Mouse (Mus musculus) limb, embryonic 15.5 days (tissue): ENCODE measurements around the gene Camsap2. TPM values are rescaled to one million over a fixed set of nuclear protein-coding genes. Genes with fewer than 3 reads are reported as not detected.
A peak's percentile ranks its signal among the peaks of the same experiment; 100 is the strongest.

ENCODE experiments used
- ATAC-seq: fragments of 200-750 bp; cut with Nextera tagmentation; 2 replicates; pipeline ENCODE4 v1.8.0; 2017; ENCODE audit warnings: low read depth, moderate TSS enrichment; ENCODE audit not compliant: insufficient number of reproducible peaks, low FRiP score, low TSS enrichment
- H3K27ac ChIP-seq: fragments of 300-500 bp; sonication (generic); 2 replicates; pipeline ENCODE4 v1.5.1; 2015; ENCODE audit warnings: moderate library complexity, mild to moderate bottlenecking, inconsistent platforms
- H3K27me3 ChIP-seq: fragments of 300-500 bp; sonication (generic); 2 replicates; pipeline ENCODE4 v1.6.1; 2015; ENCODE audit warnings: inconsistent platforms
- H3K36me3 ChIP-seq: fragments of 300-500 bp; sonication (generic); 2 replicates; pipeline ENCODE4 v1.6.1; 2015; ENCODE audit warnings: inconsistent platforms
- H3K4me1 ChIP-seq: fragments of 300-500 bp; sonication (generic); 2 replicates; pipeline ENCODE4 v1.6.1; 2015; ENCODE audit warnings: inconsistent platforms
- H3K4me2 ChIP-seq: fragments of 300-500 bp; sonication (generic); 2 replicates; pipeline ENCODE4 v1.6.1; 2015; ENCODE audit warnings: mild to moderate bottlenecking, inconsistent platforms
- H3K4me3 ChIP-seq: fragments of 300-500 bp; sonication (generic); 2 replicates; pipeline ENCODE4 v1.5.1; 2015; ENCODE audit warnings: mild to moderate bottlenecking, inconsistent platforms
- H3K9ac ChIP-seq: fragments of 300-500 bp; sonication (generic); 2 replicates; pipeline ENCODE4 v1.6.1; 2015; ENCODE audit warnings: inconsistent platforms
- H3K9me3 ChIP-seq: fragments of 300-500 bp; sonication (generic); 2 replicates; pipeline ENCODE4 v1.6.1; 2016; ENCODE audit warnings: inconsistent platforms
- WGBS: fragments of 180-500 bp; shearing (Covaris S2); methylation state at CpG from one replicate; pipeline ENCODE4 v1.1.7; 2015; 5-methylcytosine and 5-hydroxymethylcytosine counted together
- polyA plus RNA-seq: library from polyadenylated mRNA; unstranded; fragments of >200 nt; fragmentation: Nextera tagmentation; extraction: Ambion mirVana; gene quantifications from 2 replicates; pipeline ENCODE4 v1.2.1, GENCODE M21; 2015

The Camsap2 gene
- polyA plus RNA-seq, 1 experiment from 2014 or later: 11.0 TPM

GRCm38 (mm10) chr1:136293961-136294360 is 51.9 kb downstream of the Camsap2 start:
- no peak overlapping the region for H3K4me3 ChIP-seq
- H3K4me1 ChIP-seq: no peaks in the 10 kb centered on the region
- no peak overlapping the region for H3K4me2 ChIP-seq
- H3K27ac ChIP-seq: no peak overlapping the region
- no peaks in the 10 kb centered on the region for H3K9me3 ChIP-seq
- ATAC-seq: no peak
- H3K9ac ChIP-seq: no peak overlapping the region
- no peaks in the 10 kb centered on the region for H3K27me3 ChIP-seq
- 0 out of 2 replicates have a peak, but pooled peaks cover 3% of the 10 kb centered on the region for H3K36me3 ChIP-seq

GRCm38 (mm10) chr1:136289803-136290202 is 56.1 kb downstream of the Camsap2 start:
- Histone ChIP-seq H3K27me3 (no peaks in the 10 kb centered on the region), H3K4me3 (no peak overlapping the region), H3K9ac (no peak overlapping the region), H3K36me3 (peaks cover 14% of the 10 kb centered on the region), H3K9me3 (no peaks in the 10 kb centered on the region), H3K27ac (no peak overlapping the region), H3K4me1 (no peaks in the 10 kb centered on the region), H3K4me2 (no peak overlapping the region)
- WGBS: 79% methylated on average over 1 of the region's 1 CpGs
- ATAC-seq: no peak

- 90% methylated on average over 8 of the region's 8 CpGs for WGBS
- ATAC-seq: no peak
- peaks cover 83% of the 10 kb centered on the region for H3K36me3 ChIP-seq
Observed at GRCm38 (mm10) chr1:136277366-136277765, 68.5 kb downstream of the Camsap2 start.

GRCm38 (mm10) chr1:136268224-136268623 is 77.7 kb downstream of the Camsap2 start:
- 83% methylated on average over 7 of the region's 7 CpGs for WGBS
- Histone ChIP-seq H3K36me3 (peaks cover 40% of the 10 kb centered on the region), H3K4me2 (no peak overlapping the region), H3K9me3 (no peaks in the 10 kb centered on the region), H3K27ac (no peak overlapping the region), H3K4me3 (no peak overlapping the region), H3K4me1 (no peaks in the 10 kb centered on the region), H3K27me3 (no peaks in the 10 kb centered on the region), H3K9ac (no peak overlapping the region)
- ATAC-seq: no peak

More at GRCm38 (mm10) chr1:136277366-136277765, 68.5 kb downstream of the Camsap2 start:
- Histone ChIP-seq H3K9me3 (no peaks in the 10 kb centered on the region), H3K27ac (no peak overlapping the region), H3K4me1 (no peaks in the 10 kb centered on the region), H3K9ac (no peak overlapping the region), H3K27me3 (no peaks in the 10 kb centered on the region), H3K4me2 (no peak overlapping the region), H3K4me3 (no peak overlapping the region)

- Histone ChIP-seq H3K9ac (no peak overlapping the region), H3K27ac (no peak overlapping the region), H3K9me3 (no peaks in the 10 kb centered on the region), H3K4me3 (no peak overlapping the region), H3K4me1 (no peaks in the 10 kb centered on the region), H3K4me2 (no peak overlapping the region), H3K36me3 (peaks cover 19% of the 10 kb centered on the region), H3K27me3 (peaks cover 14% of the 10 kb centered on the region)
- no peak for ATAC-seq
- WGBS: 55% methylated on average over 6 of the region's 6 CpGs
Observed at GRCm38 (mm10) chr1:136266127-136266526, 79.8 kb downstream of the Camsap2 start.

GRCm38 (mm10) chr1:136263355-136263754 is 82.5 kb downstream of the Camsap2 start:
- ATAC-seq: no peak
- Histone ChIP-seq H3K36me3 (peaks cover 4% of the 10 kb centered on the region), H3K9me3 (no peaks in the 10 kb centered on the region), H3K27me3 (peaks cover 41% of the 10 kb centered on the region), H3K4me2 (no peak overlapping the region), H3K27ac (no peak overlapping the region), H3K4me3 (no peak overlapping the region), H3K4me1 (peaks cover 17% of the 10 kb centered on the region), H3K9ac (no peak overlapping the region)
- 79% methylated on average over 5 of the region's 5 CpGs for WGBS

GRCm38 (mm10) chr1:136260635-136261238 is 85.2 kb downstream of the Camsap2 start, which contains the start of gene Gpr25:
Gpr25 (minus strand) TSS chr1:136260873.
- peaks cover 17% of the 10 kb centered on the region for H3K4me1 ChIP-seq
- H3K4me2 ChIP-seq: peak within 1 kb of the TSS; percentile 98
- 8% methylated on average over 28 of the region's 28 CpGs for WGBS
- peaks cover 63% of the 10 kb centered on the region for H3K27me3 ChIP-seq
- ATAC-seq: no peak
- H3K9ac ChIP-seq: peak within 1 kb of the TSS; percentile 50
- no peak within 1 kb of the TSS for H3K27ac ChIP-seq
- H3K36me3 ChIP-seq: no peaks in the 10 kb centered on the region
- no peaks in the 10 kb centered on the region for H3K9me3 ChIP-seq
- peak within 1 kb of the TSS; percentile 57 for H3K4me3 ChIP-seq

- Histone ChIP-seq H3K9me3 (no peaks in the 10 kb centered on the region), H3K4me2 (peak overlapping the region; percentile 98), H3K9ac (peak overlapping the region; percentile 50), H3K36me3 (no peaks in the 10 kb centered on the region), H3K27me3 (peaks cover 66% of the 10 kb centered on the region), H3K4me3 (peak overlapping the region; percentile 57), H3K4me1 (peaks cover 17% of the 10 kb centered on the region), H3K27ac (no peak overlapping the region)
- under 1% methylated on average over 90 of the region's 95 CpGs for WGBS
- ATAC-seq: peak; percentile 53; the same call in 1 of the 2 replicates
Observed at GRCm38 (mm10) chr1:136259893-136260634, 85.8 kb downstream of the Camsap2 start.

GRCm38 (mm10) chr1:136259543-136259892 is 86.4 kb downstream of the Camsap2 start:
- Histone ChIP-seq H3K9me3 (no peaks in the 10 kb centered on the region), H3K27me3 (peaks cover 66% of the 10 kb centered on the region), H3K9ac (peak overlapping the region; percentile 50; the same call in 1 of the 2 replicates), H3K4me3 (peak overlapping the region; percentile 57), H3K27ac (no peak overlapping the region), H3K36me3 (no peaks in the 10 kb centered on the region), H3K4me1 (peaks cover 17% of the 10 kb centered on the region), H3K4me2 (peak overlapping the region; percentile 98)
- ATAC-seq: no peak
- 3% methylated on average over 16 of the region's 16 CpGs for WGBS

- H3K27ac ChIP-seq: no peak overlapping the region
- H3K36me3 ChIP-seq: no peaks in the 10 kb centered on the region
- no peaks in the 10 kb centered on the region for H3K9me3 ChIP-seq
- no peak overlapping the region for H3K4me3 ChIP-seq
- peaks cover 66% of the 10 kb centered on the region for H3K27me3 ChIP-seq
- no peak overlapping the region for H3K4me2 ChIP-seq
- H3K9ac ChIP-seq: no peak overlapping the region
- no peak for ATAC-seq
- WGBS: 62% methylated on average over 9 of the region's 9 CpGs
- peaks cover 17% of the 10 kb centered on the region for H3K4me1 ChIP-seq
Observed at GRCm38 (mm10) chr1:136258495-136258894, 87.4 kb downstream of the Camsap2 start.

GRCm38 (mm10) chr1:136255657-136256056 is 90.2 kb downstream of the Camsap2 start:
- peaks cover 14% of the 10 kb centered on the region for H3K4me1 ChIP-seq
- 26% methylated on average over 8 of the region's 8 CpGs for WGBS

GRCm38 (mm10) chr1:136255174-136255573 is 90.7 kb downstream of the Camsap2 start:
- Histone ChIP-seq H3K4me2 (no peak overlapping the region), H3K9ac (no peak overlapping the region), H3K27ac (no peak overlapping the region), H3K9me3 (no peaks in the 10 kb centered on the region), H3K4me3 (no peak overlapping the region), H3K27me3 (peaks cover 43% of the 10 kb centered on the region), H3K4me1 (peaks cover 9% of the 10 kb centered on the region), H3K36me3 (no peaks in the 10 kb centered on the region)
- 36% methylated on average over 6 of the region's 6 CpGs for WGBS
- no peak for ATAC-seq

More at GRCm38 (mm10) chr1:136255657-136256056, 90.2 kb downstream of the Camsap2 start:
- ATAC-seq: no peak
- H3K9ac ChIP-seq: no peak overlapping the region
- no peak overlapping the region for H3K4me3 ChIP-seq
- no peaks in the 10 kb centered on the region for H3K9me3 ChIP-seq
- H3K27ac ChIP-seq: no peak overlapping the region
- H3K27me3 ChIP-seq: peaks cover 48% of the 10 kb centered on the region
- no peaks in the 10 kb centered on the region for H3K36me3 ChIP-seq
- no peak overlapping the region for H3K4me2 ChIP-seq
